Mouse (Mus musculus): Measurements from ENCODE around the gene Slc39a8. TPM values are rescaled to one million over a fixed set of nuclear protein-coding genes. Genes with fewer than 3 reads are reported as not detected.

Slc39a8 gene
- total and polyA plus RNA-seq, 3 experiments: 19.8 to 21.5 TPM; not detected in 1

DNA sequence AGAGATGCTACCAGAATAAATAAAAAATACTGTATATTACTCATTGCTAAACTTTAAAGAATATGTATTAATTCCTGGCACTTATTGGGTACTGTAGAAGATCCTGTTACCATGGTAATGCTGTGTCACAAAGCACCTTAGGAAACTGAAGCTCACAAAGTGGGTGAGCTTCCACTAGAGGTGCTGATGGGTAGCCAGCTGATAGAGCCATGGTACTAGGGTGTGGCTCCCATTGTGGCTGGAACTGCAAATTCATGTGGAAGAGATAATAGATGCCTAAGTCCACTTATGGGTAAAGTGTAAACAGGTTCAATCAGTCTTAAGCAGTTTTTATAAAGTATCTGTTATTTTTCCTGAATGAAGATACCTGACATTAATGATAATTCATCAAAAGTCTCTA lies 64.3 kb downstream of the Slc39a8 start:
- H3K4me3 ChIP-seq (ENCODE audit: control insufficient read depth in 1 of 2, insufficient read depth in 1 of 2, low read depth in 2 of 2, low read length in 2 of 2): no peak overlapping the region
- H3K27ac ChIP-seq (ENCODE audit: control insufficient read depth, low read depth, low read length): no peak overlapping the region
- H3K4me1 ChIP-seq (ENCODE audit: control insufficient read depth in 1 of 2, insufficient read depth in 2 of 2, low read length in 2 of 2): no peaks in the 10 kb centered on the region
- H3K36me3 ChIP-seq (ENCODE audit: control insufficient read depth in 1 of 2, insufficient read depth in 2 of 2, low read length in 2 of 2): no peaks in the 10 kb centered on the region
- H3K27me3 ChIP-seq (ENCODE audit: control insufficient read depth in 1 of 2, insufficient read depth in 2 of 2, low read length in 2 of 2): no peaks in the 10 kb centered on the region
- H3K9me3 ChIP-seq (replicated peaks; ENCODE audit: insufficient read depth, low read length): no peaks in the 10 kb centered on the region
- peak in 1 of 3 experiments; percentile 7; a peak in 1 of 6 replicates for TF ChIP-seq CTCF (IDR thresholded peaks at IDR 0.05 in 2 of 3, conservative IDR thresholded peaks at IDR 0.05 in 1 of 3; ENCODE audit: control insufficient read depth in 1 of 3, insufficient read depth in 1 of 3, low read depth in 2 of 3, low read length in 3 of 3, poor library complexity in 1 of 3, severe bottlenecking in 1 of 3)
- no peak for TF ChIP-seq MAFK (IDR thresholded peaks at IDR 0.05; ENCODE audit: borderline replicate concordance, low read depth, low read length)
- H3K9ac ChIP-seq (ENCODE audit: control insufficient read depth, low read depth, low read length, poor library complexity, severe bottlenecking): no peak overlapping the region
- peak; percentile 32 for DNase-seq (ENCODE audit: low read depth, low spot score)
- no peaks in the 10 kb centered on the region for H3K79me2 ChIP-seq (ENCODE audit: control insufficient read depth, insufficient read depth, low read length, poor library complexity)

DNA sequence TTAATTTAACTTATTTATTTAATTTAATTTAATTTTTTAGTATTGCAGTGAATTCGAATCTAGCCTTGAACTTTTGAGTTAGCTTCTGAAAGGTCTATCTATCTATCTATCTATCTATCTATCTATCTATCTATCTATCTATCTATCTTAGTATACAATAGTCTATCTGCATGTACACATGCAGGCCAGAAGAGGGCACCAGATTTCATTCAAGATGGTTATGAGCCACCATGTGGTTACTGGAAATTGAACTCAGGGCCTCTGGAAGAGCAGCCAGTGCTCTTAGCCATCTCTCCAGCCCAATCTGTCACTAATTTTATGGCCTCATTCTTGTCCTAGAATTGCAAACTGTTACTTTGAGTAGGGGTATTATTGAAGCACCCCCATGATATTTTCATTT lies 78.3 kb downstream of the Slc39a8 start:
- no peaks in the 10 kb centered on the region for H3K9me3 ChIP-seq (replicated peaks; ENCODE audit: insufficient read depth, low read length)
- no peak overlapping the region for H3K27ac ChIP-seq (ENCODE audit: control insufficient read depth, low read depth, low read length)
- H3K4me1 ChIP-seq (ENCODE audit: control insufficient read depth in 1 of 2, insufficient read depth in 2 of 2, low read length in 2 of 2): no peaks in the 10 kb centered on the region
- H3K27me3 ChIP-seq (ENCODE audit: control insufficient read depth in 1 of 2, insufficient read depth in 2 of 2, low read length in 2 of 2): peaks cover 0 to 3% of the 10 kb centered on the region in 2 experiments; a peak in 2 of 4 replicates
- TF ChIP-seq RAD21 (IDR thresholded peaks at IDR 0.05; ENCODE audit: low read depth, low read length) (peak; percentile 57), ZMIZ1 (IDR thresholded peaks at IDR 0.05; ENCODE audit: low read depth, low read length) (no peak), ELF1 (IDR thresholded peaks at IDR 0.05; ENCODE audit: low read depth, low read length) (no peak), ZC3H11A (IDR thresholded peaks at IDR 0.05; ENCODE audit: low read depth, low read length) (peak; percentile 51; the same call in 1 of the 2 replicates), MEF2A (IDR thresholded peaks at IDR 0.05; ENCODE audit: extremely low read depth, insufficient replicate concordance, low read depth, low read length, poor library complexity, severe bottlenecking) (no peak), RCOR1 (IDR thresholded peaks at IDR 0.05; ENCODE audit: low read depth, low read length) (no peak), SMC3 (IDR thresholded peaks at IDR 0.05; ENCODE audit: low read depth, low read length) (peak; percentile 60), CTCF (IDR thresholded peaks at IDR 0.05 in 2 of 3, conservative IDR thresholded peaks at IDR 0.05 in 1 of 3; ENCODE audit: control insufficient read depth in 1 of 3, insufficient read depth in 1 of 3, low read depth in 2 of 3, low read length in 3 of 3, poor library complexity in 1 of 3, severe bottlenecking in 1 of 3) (peak; percentile 24 to 58 (median 39); a peak in 4 of 6 replicates), GATA1 (IDR thresholded peaks at IDR 0.05; ENCODE audit: low read depth, low read length) (peak; percentile 51; the same call in 1 of the 2 replicates), BHLHE40 (IDR thresholded peaks at IDR 0.05; ENCODE audit: borderline replicate concordance, low read depth, low read length) (no peak), MYC (IDR thresholded peaks at IDR 0.05; ENCODE audit: low read depth, low read length) (peak; percentile 61; the same call in 1 of the 2 replicates)
- no peaks in the 10 kb centered on the region for H3K79me2 ChIP-seq (ENCODE audit: control insufficient read depth, insufficient read depth, low read length, poor library complexity)
- H3K4me3 ChIP-seq (ENCODE audit: control insufficient read depth in 1 of 2, insufficient read depth in 1 of 2, low read depth in 2 of 2, low read length in 2 of 2): no peak overlapping the region
- H3K9ac ChIP-seq (ENCODE audit: control insufficient read depth, low read depth, low read length, poor library complexity, severe bottlenecking): no peak overlapping the region
- H3K36me3 ChIP-seq (ENCODE audit: control insufficient read depth in 1 of 2, insufficient read depth in 2 of 2, low read length in 2 of 2): no peaks in the 10 kb centered on the region
- peak; percentile 50 for DNase-seq (ENCODE audit: low read depth, low spot score)

DNA sequence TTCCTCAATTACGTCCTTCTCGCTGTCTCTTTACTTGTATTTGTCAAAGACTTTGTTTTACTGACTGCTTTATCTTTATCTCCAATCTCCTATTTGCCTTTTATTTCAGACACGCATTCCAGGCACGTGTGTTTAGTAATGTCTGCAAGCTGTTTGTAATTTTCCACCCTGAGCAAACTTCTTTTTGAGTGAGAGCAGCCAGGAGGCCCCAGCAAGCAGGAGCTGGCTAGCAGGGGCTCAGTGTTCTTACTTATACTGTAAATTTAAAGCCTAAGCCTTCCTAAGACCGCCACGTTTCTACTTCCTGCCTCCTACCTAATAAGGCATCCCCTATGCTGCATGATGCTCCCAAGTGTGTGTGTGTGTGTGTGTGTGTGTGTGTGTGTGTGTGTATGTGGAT lies 79.8 kb downstream of the Slc39a8 start:
- no peaks in the 10 kb centered on the region for H3K36me3 ChIP-seq (ENCODE audit: control insufficient read depth in 1 of 2, insufficient read depth in 2 of 2, low read length in 2 of 2)
- H3K79me2 ChIP-seq (ENCODE audit: control insufficient read depth, insufficient read depth, low read length, poor library complexity): no peaks in the 10 kb centered on the region
- H3K4me1 ChIP-seq (ENCODE audit: control insufficient read depth in 1 of 2, insufficient read depth in 2 of 2, low read length in 2 of 2): no peaks in the 10 kb centered on the region
- no peak overlapping the region for H3K27ac ChIP-seq (ENCODE audit: control insufficient read depth, low read depth, low read length)
- H3K27me3 ChIP-seq (ENCODE audit: control insufficient read depth in 1 of 2, insufficient read depth in 2 of 2, low read length in 2 of 2): peaks cover 3% of the 10 kb centered on the region in 2 experiments
- DNase-seq (ENCODE audit: low read depth, low spot score): no peak
- no peaks in the 10 kb centered on the region for H3K9me3 ChIP-seq (replicated peaks; ENCODE audit: insufficient read depth, low read length)
- no peak overlapping the region for H3K4me3 ChIP-seq (ENCODE audit: control insufficient read depth in 1 of 2, insufficient read depth in 1 of 2, low read depth in 2 of 2, low read length in 2 of 2)
- H3K9ac ChIP-seq (ENCODE audit: control insufficient read depth, low read depth, low read length, poor library complexity, severe bottlenecking): no peak overlapping the region
- TF ChIP-seq USF1 (IDR thresholded peaks at IDR 0.05; ENCODE audit: low read depth, low read length) (no peak), ZC3H11A (IDR thresholded peaks at IDR 0.05; ENCODE audit: low read depth, low read length) (no peak), MYC (IDR thresholded peaks at IDR 0.05; ENCODE audit: low read depth, low read length) (no peak), GABPA (IDR thresholded peaks at IDR 0.05; ENCODE audit: low read depth, low read length) (no peak), ELF1 (IDR thresholded peaks at IDR 0.05; ENCODE audit: low read depth, low read length) (no peak), BHLHE40 (IDR thresholded peaks at IDR 0.05; ENCODE audit: borderline replicate concordance, low read depth, low read length) (no peak), MYB (IDR thresholded peaks at IDR 0.05; ENCODE audit: low read depth, low read length) (no peak), E2F4 (IDR thresholded peaks at IDR 0.05; ENCODE audit: borderline replicate concordance, low read depth, low read length) (no peak), JUND (IDR thresholded peaks at IDR 0.05; ENCODE audit: low read depth, low read length) (no peak), USF2 (IDR thresholded peaks at IDR 0.05; ENCODE audit: borderline replicate concordance in 1 of 2, insufficient read depth in 1 of 2, low read depth in 1 of 2, low read length in 2 of 2) (no peak), UBTF (IDR thresholded peaks at IDR 0.05; ENCODE audit: borderline replicate concordance, insufficient read depth, low read depth, low read length) (no peak), ZKSCAN1 (IDR thresholded peaks at IDR 0.05; ENCODE audit: low read depth, low read length) (no peak), TCF12 (IDR thresholded peaks at IDR 0.05; ENCODE audit: low read depth, low read length) (no peak), HCFC1 (IDR thresholded peaks at IDR 0.05; ENCODE audit: low read depth, low read length) (no peak), POLR2AphosphoS5 (IDR thresholded peaks at IDR 0.05; ENCODE audit: borderline replicate concordance, low read depth, low read length) (no peak)
